ENCODE assay signal across 9 mouse cellular contexts in the genomic region with DNA sequence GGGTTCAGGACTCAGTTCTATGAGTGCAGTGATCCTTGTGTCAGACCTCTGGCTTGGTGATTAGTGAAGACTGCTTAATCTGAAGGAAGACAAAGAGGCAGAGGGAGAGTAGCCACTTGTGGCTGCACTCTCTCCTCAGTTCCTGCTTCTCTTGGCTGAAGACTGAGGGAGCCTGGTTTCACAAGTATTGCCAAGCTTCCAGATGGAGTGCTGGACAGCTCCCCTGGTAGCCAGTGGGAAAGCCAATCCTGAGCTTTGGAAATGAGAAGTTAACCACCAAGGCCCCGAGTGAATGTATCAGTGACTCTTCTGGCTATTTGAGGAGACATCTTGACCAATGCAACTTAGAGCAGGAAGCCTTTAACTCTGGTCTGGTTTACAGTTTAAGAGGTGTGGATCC.
DNase-seq lines count a peak whose midpoint lies in the region; ATAC-seq and TF ChIP-seq lines count a peak whose summit lies in the region.
"Had no signal": no experiment of that assay in that cellular context is flagged by ENCODE, and none has a peak within 500 bp of the region (broad histone marks: within the 10 kb centered on the region; RNA-seq: fewer than 3 reads in every experiment).

No protein-coding gene starts in this region.

- no peak overlapping the region for H3K4me2 ChIP-seq in hindbrain, postnatal 0 days (ENCODE audit: low read depth, low read length)
- H3K4me2 ChIP-seq in hindbrain, embryonic 13.5 days, result no peak overlapping the region

- TF ChIP-seq CTCF in hindbrain, postnatal 0 days (IDR thresholded peaks at IDR 0.05; ENCODE audit: low read depth), result no peak

- no peak overlapping the region for H3K27ac ChIP-seq in hindbrain, postnatal 0 days
- no peak overlapping the region for H3K27ac ChIP-seq in hindbrain, embryonic 13.5 days
- no peak overlapping the region for H3K27ac ChIP-seq in embryonic facial prominence, embryonic 10.5 days (replicated peaks)

- 0 out of 2 replicates have a peak, but pooled peaks cover 2% of the 10 kb centered on the region for H3K9me3 ChIP-seq in hindbrain, postnatal 0 days (ENCODE audit: low read length)
- H3K9me3 ChIP-seq in hindbrain, embryonic 13.5 days, result no peaks in the 10 kb centered on the region
- H3K9me3 ChIP-seq in embryonic facial prominence, embryonic 10.5 days, result no peaks in the 10 kb centered on the region

- no peak overlapping the region for H3K9ac ChIP-seq in hindbrain, postnatal 0 days (replicated peaks; ENCODE audit: low read length)
- H3K9ac ChIP-seq in hindbrain, embryonic 13.5 days, result no peak overlapping the region

- no peak overlapping the region for H3K4me3 ChIP-seq in hindbrain, postnatal 0 days (ENCODE audit: low read length)
- H3K4me3 ChIP-seq in hindbrain, embryonic 13.5 days, result no peak overlapping the region
- H3K4me3 ChIP-seq in embryonic facial prominence, embryonic 10.5 days, result no peak overlapping the region

- no peak for ATAC-seq in hindbrain, postnatal 0 days
- no peak for ATAC-seq in hindbrain, embryonic 13.5 days (ENCODE audit: low FRiP score)

- DNase-seq in hindbrain, postnatal 0 days (ENCODE audit: low spot score), result peak; percentile 45
- peak; percentile 8 for DNase-seq in ovary, postnatal 36 days (ENCODE audit: low spot score)
- DNase-seq in ovary, adult 18-20 months (ENCODE audit: low spot score), result no peak
- peak; percentile 61 for DNase-seq in embryonic facial prominence, embryonic 10.5 days (ENCODE audit: low spot score)
- peak; percentile 24 for DNase-seq in yolk sac, embryonic 10.5 days (ENCODE audit: low spot score)
- DNase-seq in MN1 (ENCODE audit: low spot score), result no peak
- DNase-seq: gastrocnemius, postnatal 10 days; right cerebral cortex, postnatal 4 days had no signal

- H3K27me3 ChIP-seq in hindbrain, postnatal 0 days (ENCODE audit: insufficient read depth, low read length), result no peaks in the 10 kb centered on the region
- H3K27me3 ChIP-seq in hindbrain, embryonic 13.5 days, result peaks cover 22% of the 10 kb centered on the region
- H3K27me3 ChIP-seq in embryonic facial prominence, embryonic 10.5 days (replicated peaks; ENCODE audit: low read depth, poor library complexity, severe bottlenecking), result no peaks in the 10 kb centered on the region

- WGBS in hindbrain, postnatal 0 days, result 20% methylated on average over 1 of the region's 1 CpGs
- 46% methylated on average over 1 of the region's 1 CpGs for WGBS in hindbrain, embryonic 13.5 days
- WGBS in embryonic facial prominence, embryonic 10.5 days, result 21% methylated on average over 1 of the region's 1 CpGs

- no peaks in the 10 kb centered on the region for H3K4me1 ChIP-seq in hindbrain, postnatal 0 days (ENCODE audit: insufficient read depth, low read length)
- H3K4me1 ChIP-seq in hindbrain, embryonic 13.5 days (replicated peaks), result no peaks in the 10 kb centered on the region
- H3K4me1 ChIP-seq in embryonic facial prominence, embryonic 10.5 days, result no peaks in the 10 kb centered on the region

- H3K36me3 ChIP-seq in hindbrain, postnatal 0 days (ENCODE audit: insufficient read depth, low read length), result no peaks in the 10 kb centered on the region
- H3K36me3 ChIP-seq in hindbrain, embryonic 13.5 days, result no peaks in the 10 kb centered on the region
- no peaks in the 10 kb centered on the region for H3K36me3 ChIP-seq in embryonic facial prominence, embryonic 10.5 days (replicated peaks)

Comparison
In these comparisons a context has a peak if more than half of its experiments do, and no peak if none do; other contexts are left out.
1. DNase-seq: peak in hindbrain, postnatal 0 days (single experiment), ovary, postnatal 36 days (single experiment), embryonic facial prominence, embryonic 10.5 days (single experiment) and yolk sac, embryonic 10.5 days (single experiment); none in ovary, adult 18-20 months (single experiment) and MN1 (single experiment).